Mouse (Mus musculus): ENCODE measurements around the gene Sept14. TPM values are rescaled to one million over a fixed set of nuclear protein-coding genes. Genes with fewer than 3 reads are reported as not detected.

Sept14 gene
- total and polyA plus RNA-seq, 2 experiments from 2014 or later, result not detected

- H3K4me1 ChIP-seq (ENCODE audit: insufficient read depth, low read length), result peaks cover 4% of the 10 kb centered on the region; the same call in 1 of the 2 replicates
- DNase-seq (ENCODE audit: low spot score) (no peak), ATAC-seq (ENCODE audit: low FRiP score) (no peak)
- peak overlapping the region; percentile 96 for H3K9ac ChIP-seq (replicated peaks; ENCODE audit: low read length, poor library complexity, severe bottlenecking)
- peak overlapping the region; percentile 82 for H3K27ac ChIP-seq (ENCODE audit: low read depth, low read length)
- 0 out of 2 replicates have a peak, but pooled peaks cover 5% of the 10 kb centered on the region for H3K36me3 ChIP-seq (ENCODE audit: insufficient read depth, low read length)
- no peaks in the 10 kb centered on the region for H3K27me3 ChIP-seq (ENCODE audit: insufficient read depth, low read length)
- WGBS, result 54% methylated on average over 4 of the region's 4 CpGs
- H3K4me2 ChIP-seq (ENCODE audit: low read depth, low read length, poor library complexity, severe bottlenecking), result peak overlapping the region; percentile 52
- H3K4me3 ChIP-seq (ENCODE audit: low read depth, low read length), result peak overlapping the region; percentile 85
- no peak for TF ChIP-seq CTCF (IDR thresholded peaks at IDR 0.05)
- no peaks in the 10 kb centered on the region for H3K9me3 ChIP-seq (ENCODE audit: low read length)
Observed at GRCm38 (mm10) chr5:129724268-129724667, 16.0 kb upstream of the Sept14 start.

- no peak for ATAC-seq (ENCODE audit: low FRiP score)
- DNase-seq (ENCODE audit: low spot score), result no peak
- Histone ChIP-seq H3K4me2 (ENCODE audit: low read depth, low read length, poor library complexity, severe bottlenecking) (no peak overlapping the region), H3K4me1 (ENCODE audit: insufficient read depth, low read length) (peaks cover 3% of the 10 kb centered on the region; the same call in 1 of the 2 replicates), H3K9ac (replicated peaks; ENCODE audit: low read length, poor library complexity, severe bottlenecking) (no peak overlapping the region), H3K36me3 (ENCODE audit: insufficient read depth, low read length) (peaks cover 25% of the 10 kb centered on the region), H3K27ac (ENCODE audit: low read depth, low read length) (no peak overlapping the region), H3K9me3 (ENCODE audit: low read length) (no peaks in the 10 kb centered on the region), H3K4me3 (ENCODE audit: low read depth, low read length) (no peak overlapping the region), H3K27me3 (ENCODE audit: insufficient read depth, low read length) (no peaks in the 10 kb centered on the region)
- TF ChIP-seq CTCF (IDR thresholded peaks at IDR 0.05), result no peak; the same call in 1 of the 2 replicates
- WGBS, result 87% methylated on average over 3 of the region's 3 CpGs
Observed at GRCm38 (mm10) chr5:129720176-129720575, 11.9 kb upstream of the Sept14 start.

- Histone ChIP-seq H3K4me3 (ENCODE audit: low read depth, low read length) (no peak overlapping the region), H3K9me3 (ENCODE audit: low read length) (no peaks in the 10 kb centered on the region), H3K4me2 (ENCODE audit: low read depth, low read length, poor library complexity, severe bottlenecking) (no peak overlapping the region), H3K4me1 (ENCODE audit: insufficient read depth, low read length) (peaks cover 3% of the 10 kb centered on the region; the same call in 1 of the 2 replicates), H3K9ac (replicated peaks; ENCODE audit: low read length, poor library complexity, severe bottlenecking) (no peak overlapping the region), H3K36me3 (ENCODE audit: insufficient read depth, low read length) (peaks cover 25% of the 10 kb centered on the region), H3K27ac (ENCODE audit: low read depth, low read length) (no peak overlapping the region), H3K27me3 (ENCODE audit: insufficient read depth, low read length) (no peaks in the 10 kb centered on the region; the same call in 1 of the 2 replicates)
- no peak for ATAC-seq (ENCODE audit: low FRiP score)
- WGBS, result 84% methylated on average over 9 of the region's 9 CpGs
- no peak for DNase-seq (ENCODE audit: low spot score)
- TF ChIP-seq CTCF (IDR thresholded peaks at IDR 0.05), result peak; percentile 35; the same call in 1 of the 2 replicates
Observed at GRCm38 (mm10) chr5:129717016-129717415, 8.7 kb upstream of the Sept14 start.

GRCm38 (mm10) chr5:129715326-129715861 is 7.1 kb upstream of the Sept14 start, which contains the start of gene Mrps17:
Gene Mrps17 (plus strand): TSS chr5:129715497.
- Histone ChIP-seq H3K9ac (replicated peaks; ENCODE audit: low read length, poor library complexity, severe bottlenecking) (peak within 1 kb of the TSS; percentile 86), H3K4me1 (ENCODE audit: insufficient read depth, low read length) (peaks cover 3% of the 10 kb centered on the region; the same call in 1 of the 2 replicates), H3K27ac (ENCODE audit: low read depth, low read length) (peak within 1 kb of the TSS; percentile 65), H3K4me2 (ENCODE audit: low read depth, low read length, poor library complexity, severe bottlenecking) (peak within 1 kb of the TSS; percentile 71), H3K27me3 (ENCODE audit: insufficient read depth, low read length) (no peaks in the 10 kb centered on the region; the same call in 1 of the 2 replicates), H3K4me3 (ENCODE audit: low read depth, low read length) (peak within 1 kb of the TSS; percentile 76), H3K36me3 (ENCODE audit: insufficient read depth, low read length) (peaks cover 25% of the 10 kb centered on the region), H3K9me3 (ENCODE audit: low read length) (no peaks in the 10 kb centered on the region)
- peak; percentile 26; the same call in 1 of the 2 replicates for TF ChIP-seq CTCF (IDR thresholded peaks at IDR 0.05)
- ATAC-seq (ENCODE audit: low FRiP score) (peak; percentile 94), DNase-seq (ENCODE audit: low spot score) (peak; percentile 97)
- WGBS, result under 1% methylated on average over 33 of the region's 33 CpGs

- TF ChIP-seq CTCF (IDR thresholded peaks at IDR 0.05), result no peak
- DNase-seq (ENCODE audit: low spot score) (no peak), ATAC-seq (ENCODE audit: low FRiP score) (no peak)
- Histone ChIP-seq H3K4me2 (ENCODE audit: low read depth, low read length, poor library complexity, severe bottlenecking) (no peak overlapping the region), H3K36me3 (ENCODE audit: insufficient read depth, low read length) (no peaks in the 10 kb centered on the region), H3K4me1 (ENCODE audit: insufficient read depth, low read length) (no peaks in the 10 kb centered on the region), H3K27me3 (ENCODE audit: insufficient read depth, low read length) (no peaks in the 10 kb centered on the region), H3K27ac (ENCODE audit: low read depth, low read length) (no peak overlapping the region), H3K4me3 (ENCODE audit: low read depth, low read length) (no peak overlapping the region), H3K9ac (replicated peaks; ENCODE audit: low read length, poor library complexity, severe bottlenecking) (no peak overlapping the region), H3K9me3 (ENCODE audit: low read length) (no peaks in the 10 kb centered on the region)
Observed at GRCm38 (mm10) chr5:129703368-129703767, 4.9 kb downstream of the Sept14 start.

GRCm38 (mm10) chr5:129701706-129702105 is 6.6 kb downstream of the Sept14 start:
- Histone ChIP-seq H3K9me3 (ENCODE audit: low read length) (no peaks in the 10 kb centered on the region), H3K4me3 (ENCODE audit: low read depth, low read length) (no peak overlapping the region), H3K4me1 (ENCODE audit: insufficient read depth, low read length) (no peaks in the 10 kb centered on the region), H3K27me3 (ENCODE audit: insufficient read depth, low read length) (no peaks in the 10 kb centered on the region), H3K27ac (ENCODE audit: low read depth, low read length) (no peak overlapping the region), H3K9ac (replicated peaks; ENCODE audit: low read length, poor library complexity, severe bottlenecking) (no peak overlapping the region), H3K36me3 (ENCODE audit: insufficient read depth, low read length) (no peaks in the 10 kb centered on the region), H3K4me2 (ENCODE audit: low read depth, low read length, poor library complexity, severe bottlenecking) (no peak overlapping the region)
- 69% methylated on average over 1 of the region's 1 CpGs for WGBS
- DNase-seq (ENCODE audit: low spot score) (no peak), ATAC-seq (ENCODE audit: low FRiP score) (no peak)
- TF ChIP-seq CTCF (IDR thresholded peaks at IDR 0.05), result no peak
